Mouse (Mus musculus): ENCODE data around the gene Olfr1413.

GRCm38 (mm10) chr1:92536972-92537371 lies 34.1 kb upstream of the Olfr1413 start:
- TF ChIP-seq POLR2A (IDR thresholded peaks at IDR 0.05; ENCODE audit: insufficient read depth, low read depth, low read length) (no peak), CTCF (IDR thresholded peaks at IDR 0.05; ENCODE audit: insufficient read depth, low read depth, low read length) (no peak)

Measured in olfactory bulb, adult 2 months (tissue).